Mouse (Mus musculus) spleen, postnatal 14 days (tissue): ENCODE data around the gene Tnxb.
"Not testable (repeated sequence)": the region's sequence is repeated elsewhere in the genome, so short reads cannot be mapped to it uniquely, and the experiment has no call there.

ENCODE experiments used
- DNase-seq, 2 experiments: peaks; one replicate each; pipeline ENCODE4 v3.0.0; 2021 to 2022; ENCODE audit warnings: low spot score in 2 of 2

The Tnxb gene

DNA sequence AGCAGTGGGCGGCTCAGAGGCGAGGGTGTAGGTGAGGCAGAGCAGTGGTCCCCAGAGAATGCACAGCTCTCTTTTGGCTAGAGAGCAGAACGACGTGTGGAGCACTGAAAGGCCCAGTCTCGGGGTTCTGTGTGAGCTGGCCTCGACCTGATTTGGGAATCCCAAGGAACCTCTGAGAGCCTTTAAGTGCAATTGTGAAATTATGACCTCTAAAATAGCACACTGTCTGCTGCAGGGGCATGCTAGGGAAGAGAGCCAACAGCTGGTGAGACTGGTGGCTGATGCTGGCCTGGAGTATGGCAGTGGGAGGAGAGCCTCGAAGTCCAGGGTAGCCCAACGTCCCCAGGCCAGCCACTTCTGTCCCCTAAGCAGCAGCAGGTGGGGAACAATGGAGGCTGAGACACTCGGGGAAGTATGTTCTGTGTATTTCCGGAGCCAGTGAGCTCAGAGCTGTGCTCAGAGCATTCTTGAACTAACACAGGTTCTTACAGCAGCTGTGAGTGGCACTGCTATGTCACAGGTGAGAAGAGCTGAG lies 13.4 kb downstream of the Tnxb start:
- DNase-seq: no peak

DNA sequence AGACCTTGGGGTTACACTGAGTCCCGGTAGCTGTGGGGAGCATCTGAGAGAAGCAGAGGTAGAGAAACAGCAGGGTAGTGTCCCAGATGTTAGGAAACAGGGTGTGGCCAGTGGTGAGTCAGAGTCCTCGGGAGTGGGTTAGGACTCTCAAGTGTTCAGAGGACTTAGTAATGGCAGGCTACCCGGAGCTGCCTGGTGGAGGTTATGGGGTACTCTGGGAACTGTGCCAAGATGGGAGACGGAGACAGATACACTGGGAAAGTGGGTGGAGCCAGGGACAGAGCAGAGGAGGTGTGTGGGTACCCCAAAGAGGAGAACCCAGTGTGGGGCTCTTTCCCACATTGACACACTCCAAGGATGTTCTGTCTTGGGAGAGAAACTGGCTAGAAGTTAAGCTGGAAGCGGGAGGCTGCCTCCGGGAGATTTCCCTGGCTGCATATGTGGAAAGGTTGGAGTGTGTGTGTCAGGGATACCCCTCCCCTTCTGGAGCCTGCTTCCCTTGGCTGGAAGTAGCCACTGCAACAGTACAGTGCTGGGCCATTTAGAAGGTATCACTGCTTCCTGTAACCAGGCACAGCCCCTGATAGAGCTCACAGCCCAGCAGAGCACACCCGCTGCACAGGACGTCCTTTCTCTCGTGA lies 14.0 kb downstream of the Tnxb start:
- no peak for DNase-seq

DNA sequence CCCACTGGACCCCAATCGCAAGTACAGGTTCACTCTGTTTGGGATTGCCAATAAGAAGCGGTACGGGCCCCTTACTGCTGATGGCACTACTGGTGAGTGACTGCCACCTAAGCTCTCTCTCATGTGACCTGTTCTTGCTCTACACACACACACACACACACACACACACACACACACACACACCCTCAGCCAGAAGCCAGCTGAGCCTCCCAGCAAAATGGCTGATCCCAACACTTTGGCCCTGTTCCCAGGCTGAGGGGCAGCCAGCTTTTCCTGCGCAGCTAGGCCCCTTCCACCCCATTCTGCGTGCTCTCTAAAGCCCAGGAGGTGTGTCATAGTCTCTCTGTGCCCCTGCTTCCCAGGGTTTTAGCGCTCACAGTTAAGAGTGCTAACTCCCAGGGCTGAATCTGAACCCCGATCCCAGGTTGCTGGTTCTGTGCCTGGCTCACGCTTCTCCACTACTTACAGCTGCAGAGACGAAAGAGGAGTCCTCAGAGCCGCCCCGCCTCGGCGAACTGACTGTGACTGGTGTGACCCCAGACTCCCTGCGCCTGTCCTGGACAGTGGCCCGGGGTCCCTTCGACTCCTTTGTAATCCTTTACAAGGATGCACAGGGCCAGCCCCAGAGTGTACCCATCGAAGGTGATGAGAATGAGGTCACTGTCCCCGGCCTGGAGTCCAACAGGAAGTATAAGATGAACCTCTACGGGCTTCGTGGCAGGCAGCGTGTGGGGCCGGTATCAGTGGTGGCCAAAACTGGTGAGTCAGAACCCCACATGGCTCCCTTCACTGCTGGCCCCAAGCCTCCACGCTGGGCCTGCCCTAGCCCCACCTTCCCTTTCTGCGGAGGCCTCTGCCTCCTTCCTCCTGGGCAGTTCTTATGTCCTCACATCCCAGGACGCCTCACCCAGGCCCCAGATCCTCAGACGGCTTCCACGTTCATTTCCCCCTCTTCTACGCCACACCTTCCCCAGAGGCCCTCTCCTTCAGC lies 15.1 kb downstream of the Tnxb start:
- DNase-seq: no peak

DNA sequence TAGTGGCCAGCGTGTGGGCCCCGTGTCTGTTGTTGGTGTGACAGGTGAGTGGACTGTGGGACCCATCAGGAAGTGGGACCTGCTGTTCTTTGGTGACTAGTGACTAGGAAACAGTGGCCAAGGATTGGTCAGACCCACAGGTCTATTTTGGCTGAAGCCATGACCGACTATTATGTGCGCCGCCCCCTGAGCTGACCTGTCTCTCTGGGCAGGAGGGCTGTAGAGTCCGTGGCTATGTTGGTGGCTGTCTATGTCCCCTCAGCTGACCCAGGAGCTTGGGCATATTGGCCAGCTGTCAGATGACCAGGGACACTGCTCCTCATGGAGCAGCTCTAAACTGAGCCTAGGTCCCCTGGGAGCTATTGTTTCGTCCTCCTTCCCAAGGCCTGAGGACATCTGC lies 18.6 kb downstream of the Tnxb start:
- no peak for DNase-seq

DNA sequence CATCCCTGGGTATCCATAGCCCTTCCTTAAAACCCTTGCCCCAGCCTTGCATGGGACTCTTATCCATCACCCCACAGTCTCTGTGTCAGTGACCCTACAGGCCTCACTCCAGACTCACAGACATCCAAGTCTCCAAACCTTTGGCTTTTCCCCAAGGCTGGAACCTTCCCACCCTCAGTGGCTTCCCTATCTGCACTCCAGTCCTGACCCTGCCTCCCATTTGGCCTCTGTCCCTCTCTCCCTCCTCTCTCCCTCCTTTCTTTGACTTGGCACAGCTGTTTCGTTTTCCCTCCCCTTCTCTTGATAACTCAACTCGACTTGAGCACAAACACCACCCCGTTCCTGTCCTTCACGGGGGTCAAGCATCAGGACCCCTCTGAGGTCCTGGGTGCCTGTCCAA lies 20.1 kb downstream of the Tnxb start:
- DNase-seq: no peak

DNA sequence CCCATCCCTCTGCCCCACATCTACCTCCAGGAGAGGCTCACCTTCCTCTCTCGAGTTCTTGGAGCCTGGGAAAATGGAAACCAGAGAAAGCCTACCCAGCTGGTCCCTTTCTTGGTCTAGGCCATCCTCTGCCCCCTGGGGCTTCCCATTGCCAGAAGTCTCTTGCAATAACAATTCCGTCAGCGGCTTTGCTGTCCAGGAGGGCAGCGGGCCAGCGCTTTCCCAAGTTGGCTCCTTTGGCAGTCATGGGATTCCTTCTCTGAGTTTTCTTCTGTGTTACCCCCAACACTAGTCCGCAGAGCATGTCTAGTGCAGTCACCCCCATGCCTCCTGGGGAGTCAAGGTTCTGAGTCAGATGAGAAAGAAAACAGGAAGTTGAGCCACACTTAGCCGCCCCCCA lies 22.6 kb downstream of the Tnxb start:
- no peak for DNase-seq

DNA sequence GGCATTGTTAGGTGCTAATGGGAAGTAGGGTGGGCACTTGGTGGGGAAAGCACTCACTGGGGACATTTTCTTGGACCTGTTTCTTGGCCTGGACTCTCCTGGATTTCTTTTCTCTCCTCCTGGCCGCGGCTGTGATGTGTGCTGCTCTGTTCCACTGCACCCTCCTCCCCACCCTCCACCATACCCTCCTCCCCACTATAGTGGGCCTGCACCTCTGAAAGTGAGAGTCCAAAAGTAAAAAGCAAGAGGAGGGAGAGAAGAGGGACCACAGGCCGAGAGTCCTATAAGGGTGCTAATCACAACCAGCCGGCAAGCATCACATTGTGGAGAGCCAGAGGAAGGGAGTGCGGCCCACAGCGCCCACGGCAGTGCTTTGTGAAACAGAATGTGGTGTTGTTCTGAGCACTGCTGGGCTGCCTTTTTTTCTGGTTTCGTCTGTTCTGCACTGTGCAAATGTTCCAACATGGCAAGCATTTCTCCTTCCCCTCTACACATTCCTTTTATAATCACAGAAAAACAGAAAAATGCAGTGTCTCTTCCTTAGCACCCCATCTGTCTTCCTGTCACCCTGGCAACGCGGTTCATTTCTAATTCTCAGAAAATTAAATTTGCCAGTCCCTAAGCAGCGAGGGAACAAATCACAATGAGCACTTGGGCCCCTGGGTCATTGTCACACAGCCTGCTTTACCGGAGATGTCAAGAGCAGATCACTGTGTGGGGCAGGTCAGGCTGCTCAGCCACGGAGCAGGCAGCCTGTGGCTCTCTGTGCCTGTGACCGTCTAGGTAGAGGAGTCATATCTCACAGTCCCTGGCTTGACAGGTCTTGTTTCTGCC lies 29.5 kb downstream of the Tnxb start:
- no peak for DNase-seq

DNA sequence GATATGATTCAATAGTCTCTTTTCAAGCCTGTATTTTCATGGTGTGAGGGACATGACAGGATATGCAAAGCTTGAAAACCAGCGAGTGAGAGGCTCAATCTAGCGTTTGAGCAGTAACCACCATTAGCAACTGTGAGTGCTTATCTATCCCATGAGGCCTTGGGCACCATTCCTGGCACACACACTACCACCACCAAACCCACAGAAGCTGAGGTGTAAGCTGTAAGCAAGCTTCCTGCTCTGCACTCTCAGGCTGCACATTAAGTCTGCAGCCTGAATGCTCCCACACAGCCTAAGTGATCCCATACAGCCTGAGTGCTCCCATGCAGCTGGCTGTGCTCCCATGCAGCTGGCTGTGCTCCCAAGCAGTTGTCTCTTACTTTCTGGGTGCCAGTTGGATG lies 30.3 kb downstream of the Tnxb start:
- no peak for DNase-seq

DNA sequence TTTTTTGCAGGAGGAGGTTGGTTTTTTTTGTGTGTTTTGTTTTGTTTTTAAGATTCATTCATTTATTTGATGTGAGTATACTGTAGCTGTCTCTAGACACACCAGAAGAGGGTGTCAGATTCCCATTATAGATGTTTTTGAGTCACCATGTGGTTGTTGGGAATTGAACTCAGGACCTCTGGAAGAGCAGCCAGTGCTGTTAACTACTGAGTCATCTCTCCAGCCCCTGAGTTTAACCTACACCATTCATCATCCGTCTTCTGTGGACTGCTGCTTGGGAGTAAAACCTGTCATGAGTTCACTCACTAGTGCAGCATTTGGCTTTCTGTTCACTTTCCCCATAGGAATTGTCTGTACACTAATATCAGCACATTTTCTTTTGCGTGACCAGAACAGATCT lies 36.1 kb downstream of the Tnxb start:
- not testable (repeated sequence) for DNase-seq

DNA sequence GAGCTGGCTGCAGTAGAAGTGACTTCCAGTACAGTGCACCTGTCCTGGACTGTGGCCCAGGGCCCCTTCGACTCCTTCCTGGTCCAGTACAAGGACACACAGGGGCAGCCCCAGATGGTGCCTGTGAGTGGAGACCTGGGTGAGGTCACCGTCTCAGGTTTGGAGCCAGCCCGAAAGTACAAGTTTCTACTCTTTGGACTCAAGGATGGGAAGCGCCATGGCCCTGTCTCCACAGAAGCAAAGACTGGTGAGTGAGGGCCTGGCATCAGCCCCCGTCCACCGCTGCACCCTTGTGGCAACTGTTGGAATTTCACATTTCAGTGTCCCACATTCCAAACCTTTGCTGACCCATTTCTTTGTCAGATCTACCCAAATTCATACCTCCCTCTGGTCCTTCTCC lies 42.6 kb downstream of the Tnxb start:
- DNase-seq: peak in 1 of 2 experiments; percentile 28

DNA sequence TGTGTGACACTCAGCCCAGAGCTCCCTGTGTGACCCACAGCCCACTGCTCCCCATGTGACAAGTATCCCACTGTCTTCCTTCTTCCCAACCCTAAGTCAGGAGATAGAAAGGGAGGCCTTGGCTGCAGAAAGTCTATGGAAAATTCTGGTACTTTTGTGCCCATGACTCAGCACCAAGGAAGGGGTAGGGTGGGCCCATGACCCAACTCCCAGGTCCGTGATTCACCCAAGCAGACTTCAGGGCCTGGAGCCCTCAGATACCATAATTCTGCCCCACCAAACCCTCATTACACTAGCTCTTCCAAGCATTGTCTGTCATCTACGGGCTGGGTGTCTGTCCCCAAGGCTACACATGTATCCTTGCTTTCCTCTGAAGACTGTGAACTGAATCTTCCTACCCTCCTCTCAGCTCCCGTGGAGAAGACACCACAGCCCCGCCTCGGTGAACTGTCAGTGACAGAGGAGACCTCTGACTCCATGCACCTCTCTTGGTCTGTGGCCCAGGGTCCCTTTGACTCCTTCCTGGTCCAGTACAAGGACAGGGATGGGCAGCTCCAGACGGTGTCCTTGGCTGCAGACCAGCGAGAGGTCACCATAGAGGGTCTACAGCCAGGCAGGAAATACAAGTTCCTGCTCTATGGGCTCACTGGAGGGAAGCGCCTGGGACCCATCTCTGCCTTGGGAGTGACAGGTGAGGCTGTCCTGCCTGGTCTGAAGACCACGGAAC lies 44.0 kb downstream of the Tnxb start:
- not testable (repeated sequence) for DNase-seq

DNA sequence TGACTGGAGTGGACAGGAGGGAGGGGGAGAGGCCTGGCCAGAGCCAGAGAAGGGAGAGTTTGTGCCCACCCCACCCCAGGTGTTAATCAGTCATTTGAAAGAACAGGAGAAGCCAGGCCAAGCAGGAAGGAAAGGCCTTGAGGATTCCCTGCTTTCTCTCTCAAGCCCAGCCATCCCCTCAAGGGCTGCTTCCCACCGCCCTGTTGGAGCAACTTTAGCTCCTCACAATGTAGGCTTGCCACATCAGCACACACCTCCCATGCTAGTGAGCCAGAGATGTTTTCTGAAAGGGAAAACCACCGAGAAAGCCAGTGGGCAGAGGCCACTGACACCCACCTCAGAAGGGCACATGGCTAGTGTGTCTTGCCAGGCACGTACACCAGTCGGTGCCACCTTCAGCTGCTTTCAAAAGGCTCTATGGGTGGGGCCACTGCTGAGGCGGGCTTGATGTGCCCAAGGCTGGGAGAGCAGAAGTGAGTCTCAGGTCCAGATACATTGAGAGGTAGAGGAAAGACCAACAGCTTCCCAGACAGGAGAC lies 44.6 kb downstream of the Tnxb start:
- DNase-seq: not testable (repeated sequence)

DNA sequence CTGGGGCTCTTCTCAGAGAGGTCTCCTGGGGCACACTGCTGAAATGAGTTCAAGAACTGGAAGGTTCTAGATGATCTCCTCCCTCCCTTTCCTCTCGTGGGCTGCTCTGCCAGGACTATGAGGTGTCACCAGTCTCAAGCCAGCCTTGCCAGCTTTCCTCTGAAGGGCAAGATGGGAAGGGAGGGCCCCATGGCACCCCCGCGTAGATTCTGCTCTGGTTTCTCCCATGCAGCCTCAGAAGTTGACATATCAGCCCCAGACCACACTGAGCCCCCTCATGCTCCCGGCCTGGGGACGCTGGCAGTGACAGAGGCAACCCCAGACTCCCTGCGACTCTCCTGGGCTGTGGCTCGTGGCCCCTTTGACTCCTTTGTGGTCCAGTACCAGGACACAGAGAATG lies 45.1 kb downstream of the Tnxb start:
- not testable (repeated sequence) for DNase-seq

DNA sequence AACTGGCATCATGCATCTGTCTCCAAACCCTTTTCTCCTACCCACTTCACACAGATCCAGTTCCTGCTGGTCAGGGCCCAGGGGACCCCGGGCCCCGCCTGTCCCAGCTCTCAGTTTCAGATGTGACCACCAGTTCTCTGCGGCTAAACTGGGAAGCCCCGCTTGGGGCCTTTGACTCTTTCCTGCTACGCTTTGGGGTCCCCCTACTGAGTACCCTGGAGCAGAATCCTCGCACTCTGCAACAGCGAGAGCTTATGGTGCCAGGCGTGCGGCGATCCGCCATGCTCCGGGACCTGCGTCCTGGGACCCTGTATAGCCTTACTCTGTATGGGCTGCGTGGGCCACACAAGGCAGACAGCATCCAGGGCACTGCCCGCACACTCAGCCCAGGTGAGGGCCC lies 45.9 kb downstream of the Tnxb start:
- DNase-seq: no peak

DNA sequence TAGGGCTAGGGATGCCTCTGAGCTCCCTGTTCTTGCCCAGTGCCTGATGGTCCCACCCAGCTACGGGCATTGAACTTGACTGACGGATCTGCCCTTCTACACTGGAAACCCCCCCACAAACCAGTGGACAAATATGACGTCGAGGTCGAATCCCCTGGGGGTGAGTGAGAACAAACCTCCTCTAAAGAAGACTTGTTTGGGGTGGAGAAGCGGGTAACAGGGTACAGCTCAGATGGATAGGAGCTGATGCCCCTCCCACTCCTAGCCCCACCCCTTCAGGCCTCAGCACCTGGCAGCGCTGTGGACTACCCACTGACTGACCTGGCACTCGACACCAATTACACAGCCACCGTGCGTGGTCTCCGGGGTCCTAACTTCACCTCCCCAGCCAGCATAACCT lies 47.1 kb downstream of the Tnxb start:
- no peak for DNase-seq

DNA sequence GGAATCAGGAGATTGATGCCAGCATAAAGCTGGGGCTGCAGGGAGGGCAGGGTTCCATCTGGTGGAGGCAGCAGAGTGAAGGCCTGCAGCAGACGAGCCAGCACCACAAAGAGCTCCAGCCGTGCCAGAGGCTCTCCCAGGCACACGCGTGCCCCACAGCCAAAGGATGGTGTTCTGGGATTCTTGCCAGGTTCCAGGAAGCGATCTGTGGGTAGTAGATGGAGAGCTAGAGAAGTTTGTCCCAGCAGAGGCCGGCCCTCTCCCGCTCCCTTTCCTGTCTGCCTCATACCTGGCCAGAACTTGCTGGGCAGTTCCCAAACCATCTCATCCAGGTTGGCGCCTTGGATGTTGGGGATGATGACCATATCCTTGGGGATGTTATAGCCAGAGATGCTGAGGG lies 49.6 kb downstream of the Tnxb start:
- DNase-seq: not testable (repeated sequence)

DNA sequence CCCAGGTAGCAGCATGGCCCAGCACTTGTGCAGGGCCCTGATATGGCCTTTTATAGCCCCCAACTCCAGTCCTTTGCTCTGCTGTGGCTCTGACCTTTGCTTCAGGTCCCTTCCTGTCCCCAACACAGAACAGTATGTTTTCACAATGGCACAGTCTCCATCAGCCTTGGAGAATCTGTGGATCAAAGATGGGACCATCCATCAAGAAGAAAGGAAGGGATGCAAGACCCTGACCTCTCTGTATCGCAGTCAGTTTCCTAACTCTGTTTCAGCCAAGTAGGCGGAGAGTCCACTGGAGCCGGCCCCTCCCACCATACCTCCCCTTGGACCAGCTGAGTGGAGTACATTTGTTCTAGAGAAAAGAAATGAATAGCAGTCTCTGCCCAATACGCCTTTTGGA lies 51.9 kb downstream of the Tnxb start:
- not testable (repeated sequence) for DNase-seq

DNA sequence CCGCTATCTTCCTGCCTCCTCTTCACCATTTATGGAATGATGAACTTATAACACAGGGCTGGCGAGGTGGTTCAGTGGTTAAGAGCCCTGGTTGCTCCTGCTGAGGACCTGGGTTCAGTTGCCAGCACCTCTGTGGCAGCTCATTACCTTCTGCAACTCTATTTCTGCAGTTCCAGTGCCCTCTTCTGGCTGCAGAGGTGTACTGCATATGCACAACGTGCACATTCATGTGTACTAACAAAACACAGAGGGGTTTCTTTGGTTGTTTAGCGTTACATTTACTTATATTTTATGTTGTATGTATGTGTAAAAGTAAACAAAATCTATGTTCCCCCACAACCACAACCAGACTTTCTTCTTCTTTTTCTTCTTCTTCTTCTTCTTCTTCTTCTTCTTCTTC lies 52.7 kb downstream of the Tnxb start:
- DNase-seq: no peak

DNA sequence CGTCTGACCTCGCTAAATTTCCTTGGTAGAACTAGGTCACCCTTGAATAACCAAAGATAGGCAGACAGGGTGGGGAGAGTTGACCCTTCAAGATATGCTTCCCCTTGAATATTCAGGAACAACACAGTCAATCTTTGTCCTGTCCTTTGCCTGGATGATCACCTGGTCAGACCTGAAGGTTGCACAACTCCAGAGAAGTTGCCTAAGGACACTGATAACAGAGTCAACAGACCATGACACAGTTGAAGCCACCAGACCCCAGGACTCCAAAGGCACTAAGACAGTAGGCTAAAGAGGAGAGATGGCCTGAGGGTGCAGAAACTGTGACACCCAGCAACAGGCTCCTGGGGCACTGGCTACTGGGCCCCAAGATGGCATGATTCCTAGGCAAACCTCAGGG lies 57.6 kb downstream of the Tnxb start:
- no peak for DNase-seq

DNA sequence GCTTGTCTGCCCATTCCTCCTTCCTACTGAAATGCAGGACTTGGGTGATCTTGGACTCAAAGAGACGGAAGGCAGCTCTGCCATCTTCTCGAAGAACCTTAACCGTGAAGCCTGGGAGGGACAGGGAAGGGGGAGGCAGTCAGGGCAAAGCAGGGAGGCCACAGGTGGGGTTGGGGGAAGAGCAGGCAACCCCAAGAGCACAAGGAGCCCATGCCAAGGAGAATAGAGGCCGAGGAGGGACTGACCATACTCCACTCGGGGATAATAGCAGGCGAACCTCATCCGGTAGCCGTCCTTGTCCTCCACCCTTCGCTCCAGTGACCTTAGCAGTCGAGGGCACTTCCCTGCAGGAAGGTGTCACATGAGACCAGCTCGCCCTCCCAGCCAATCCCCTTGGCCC lies 58.8 kb downstream of the Tnxb start:
- DNase-seq: not testable (repeated sequence)
